Mouse (Mus musculus) intestine, embryonic 16.5 days (tissue): ENCODE results near the gene Gm13757. TPM values are rescaled to one million over a fixed set of nuclear protein-coding genes. Genes with fewer than 3 reads are reported as not detected.
"Not testable (repeated sequence)": the region's sequence is repeated elsewhere in the genome, so short reads cannot be mapped to it uniquely, and the experiment has no call there.

ENCODE experiments used
- ATAC-seq: fragments of 200-750 bp; cut with Nextera tagmentation; 2 replicates; pipeline ENCODE4 v1.8.0; 2017; ENCODE audit warnings: moderate TSS enrichment, moderate library complexity
- H3K27ac ChIP-seq: fragments of 300-500 bp; sonication (generic); 2 replicates; pipeline ENCODE4 v1.5.1; 2014; ENCODE audit warnings: mild to moderate bottlenecking, low read length
- H3K27me3 ChIP-seq: fragments of 300-500 bp; sonication (generic); replicated peaks from 2 replicates; pipeline ENCODE4 v1.6.1; 2014; ENCODE audit warnings: low read length, control low read depth, mixed read lengths; ENCODE audit not compliant: control insufficient read depth, insufficient read depth
- H3K36me3 ChIP-seq: fragments of 300-500 bp; sonication (generic); 2 replicates; pipeline ENCODE4 v1.6.1; 2014; ENCODE audit warnings: low read length, control low read depth; ENCODE audit not compliant: control insufficient read depth, insufficient read depth
- H3K4me1 ChIP-seq: fragments of 300-500 bp; sonication (generic); 2 replicates; pipeline ENCODE4 v1.6.1; 2014; ENCODE audit warnings: low read length, control low read depth, mixed read lengths; ENCODE audit not compliant: control insufficient read depth, insufficient read depth
- H3K4me2 ChIP-seq: fragments of 300-500 bp; sonication (generic); 2 replicates; pipeline ENCODE4 v1.6.1; 2014; ENCODE audit warnings: low read depth, low read length, control low read depth
- H3K4me3 ChIP-seq: fragments of 300-500 bp; sonication (generic); 2 replicates; pipeline ENCODE4 v1.5.1; 2014; ENCODE audit warnings: mild to moderate bottlenecking, low read length
- H3K9ac ChIP-seq: fragments of 300-500 bp; sonication (generic); 2 replicates; pipeline ENCODE4 v1.6.1; 2014; ENCODE audit warnings: low read depth, low read length
- H3K9me3 ChIP-seq: fragments of 300-500 bp; sonication (generic); 2 replicates; pipeline ENCODE4 v1.6.1; 2016; ENCODE audit warnings: low read length, control low read depth; ENCODE audit not compliant: control insufficient read depth
- WGBS: fragments of 180-500 bp; shearing (Covaris S2); extraction: QIAGEN DNeasy Blood & Tissue Kit; methylation state at CpG from one replicate; pipeline ENCODE4 v1.1.7; 2014; 5-methylcytosine and 5-hydroxymethylcytosine counted together
- polyA plus RNA-seq: library from polyadenylated mRNA; unstranded; fragments of >200 nt; fragmentation: Nextera tagmentation; extraction: Ambion mirVana; gene quantifications from 2 replicates; pipeline ENCODE4 v1.2.1, GENCODE M21; 2015

Gene Gm13757
- polyA plus RNA-seq = not detected in 2 replicates

DNA sequence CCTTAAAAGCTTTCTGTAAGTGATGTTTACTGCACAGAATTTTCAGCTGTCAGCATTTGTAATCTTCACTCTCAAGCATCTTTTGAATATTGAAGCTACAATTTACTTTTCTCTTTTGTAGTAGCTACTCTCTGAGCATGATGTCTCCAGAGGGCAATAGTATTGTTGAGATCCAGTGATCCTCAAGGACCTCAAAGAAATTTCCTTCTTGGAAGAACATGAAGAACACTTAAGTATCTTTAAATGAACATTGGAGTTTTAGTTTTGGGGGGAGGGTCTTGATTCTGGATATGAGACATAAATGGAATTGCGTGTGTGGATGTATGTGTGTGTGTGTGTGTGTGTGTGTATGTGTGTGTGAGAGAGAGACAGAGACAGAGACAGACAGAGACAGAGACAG is at the start of gene Gm13757:
TSS of gene Gm13757 (minus strand) at position 101 of the 400 bp plus-strand sequence.
- no peak for ATAC-seq
- Histone ChIP-seq H3K4me1 (no peaks in the 10 kb centered on the region), H3K36me3 (no peaks in the 10 kb centered on the region), H3K4me2 (no peak within 1 kb of the TSS), H3K27ac (no peak within 1 kb of the TSS), H3K9me3 (no peaks in the 10 kb centered on the region), H3K4me3 (no peak within 1 kb of the TSS), H3K9ac (no peak within 1 kb of the TSS), H3K27me3 (no peaks in the 10 kb centered on the region)
- 79% methylated on average over 1 of the region's 1 CpGs for WGBS

DNA sequence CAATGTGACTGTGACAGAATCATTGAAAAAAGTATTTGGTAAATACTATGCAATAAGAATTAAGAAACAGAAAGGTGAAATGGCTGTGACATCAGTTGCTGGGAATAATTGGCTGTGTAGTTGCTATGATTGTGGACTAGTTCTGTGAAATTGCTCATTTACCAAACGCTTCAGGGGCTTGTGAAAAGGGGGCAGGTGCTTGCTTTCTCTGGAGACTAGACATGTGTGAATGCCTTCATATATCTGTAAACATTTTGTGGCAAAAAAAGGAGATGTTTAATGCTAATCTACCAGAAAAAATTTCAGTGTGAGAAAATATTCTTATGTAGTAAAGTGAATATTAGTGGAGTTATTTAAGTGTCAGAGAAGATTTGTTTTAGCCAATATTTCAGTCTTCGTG is 44.1 kb upstream of the Gm13757 start, which contains the start of gene Olfr1185-ps1:
TSS of gene Olfr1185-ps1 (plus strand) at position 301 of the 400 bp plus-strand sequence.
- Histone ChIP-seq H3K9me3 (no peaks in the 10 kb centered on the region), H3K4me3 (no peak within 1 kb of the TSS), H3K4me2 (no peak within 1 kb of the TSS), H3K27me3 (no peaks in the 10 kb centered on the region), H3K27ac (no peak within 1 kb of the TSS), H3K9ac (no peak within 1 kb of the TSS), H3K4me1 (no peaks in the 10 kb centered on the region), H3K36me3 (no peaks in the 10 kb centered on the region)
- 62% methylated on average over 2 of the region's 2 CpGs for WGBS
- ATAC-seq = no peak

DNA sequence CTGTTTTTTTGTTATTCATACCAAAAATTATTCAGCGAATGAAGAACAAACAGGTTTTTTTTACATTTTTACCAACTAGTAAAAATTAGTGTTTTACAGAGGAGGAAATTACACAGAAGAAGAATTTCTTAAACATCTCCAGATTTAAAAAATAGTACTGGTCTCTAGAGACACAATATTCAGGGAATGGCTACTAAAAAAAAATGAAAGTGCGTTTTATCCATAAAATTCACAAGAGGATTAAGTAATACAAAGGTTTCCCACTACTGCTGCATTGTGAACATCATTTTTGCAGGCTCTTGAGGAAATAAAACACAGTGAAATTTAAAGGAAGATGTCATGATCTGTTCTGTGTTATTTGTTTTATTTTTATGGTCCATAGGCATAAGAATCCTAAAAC is 34.4 kb upstream of the Gm13757 start, which contains the start of gene Olfr1184:
TSS of gene Olfr1184 (plus strand) at position 301 of the 400 bp plus-strand sequence.
- 86% methylated on average over 2 of the region's 2 CpGs for WGBS
- no peak within 1 kb of the TSS for H3K4me3 ChIP-seq
- H3K4me2 ChIP-seq = no peak within 1 kb of the TSS
- H3K27ac ChIP-seq = no peak within 1 kb of the TSS
- H3K4me1 ChIP-seq = no peaks in the 10 kb centered on the region
- H3K9ac ChIP-seq = no peak within 1 kb of the TSS
- H3K36me3 ChIP-seq = no peaks in the 10 kb centered on the region
- no peak for ATAC-seq
- no peaks in the 10 kb centered on the region for H3K27me3 ChIP-seq
- H3K9me3 ChIP-seq = no peaks in the 10 kb centered on the region

DNA sequence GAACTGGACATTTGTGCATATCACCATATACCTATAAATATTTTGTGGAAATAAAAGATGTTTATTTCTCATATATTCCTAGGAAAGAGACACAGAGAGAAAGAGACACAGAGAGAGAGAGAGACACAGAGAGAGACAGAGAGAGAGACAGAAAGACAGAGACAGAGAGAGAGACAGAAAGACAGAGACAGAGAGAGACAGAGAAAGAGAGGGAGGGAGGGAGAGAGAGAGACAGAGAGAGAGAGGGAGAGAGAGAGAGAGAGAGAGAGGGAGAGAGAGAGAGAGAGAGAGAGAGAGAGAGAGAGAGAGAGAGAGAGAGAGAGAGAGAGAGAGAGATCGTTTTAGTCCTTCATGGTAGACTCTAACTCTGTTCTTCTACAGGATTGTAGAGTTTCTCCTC is 5.6 kb upstream of the Gm13757 start, which contains the start of gene Olfr1183:
TSS of gene Olfr1183 (plus strand) at position 301 of the 400 bp plus-strand sequence.
- 92% methylated on average over 1 of the region's 1 CpGs for WGBS
- H3K9ac ChIP-seq, ATAC-seq, H3K27ac ChIP-seq, H3K27me3 ChIP-seq, H3K36me3 ChIP-seq, H3K4me1 ChIP-seq, H3K4me3 ChIP-seq, H3K4me2 ChIP-seq, H3K9me3 ChIP-seq: not testable (repeated sequence)

DNA sequence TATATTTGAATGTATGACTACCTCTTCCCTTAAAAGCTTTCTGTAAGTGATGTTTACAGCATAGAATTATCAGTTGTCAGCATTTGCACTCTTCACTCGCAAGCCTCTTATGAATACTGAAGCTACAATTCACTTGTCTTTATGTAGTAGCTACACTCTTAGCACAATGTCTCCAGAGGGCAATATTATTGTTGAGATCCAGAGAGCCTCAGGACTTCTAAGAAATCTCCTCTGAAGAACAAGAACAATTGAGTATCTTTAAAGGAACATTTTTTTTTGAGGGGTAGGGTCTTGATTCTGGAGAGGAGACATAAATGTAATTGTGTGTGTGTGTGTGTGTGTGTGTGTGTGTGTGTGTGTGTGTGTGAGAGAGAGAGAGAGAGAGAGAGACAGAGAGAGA is 22.9 kb downstream of the Gm13757 start, which contains the start of gene Olfr1181:
TSS of gene Olfr1181 (minus strand) at position 101 of the 400 bp plus-strand sequence.
- H3K9me3 ChIP-seq = no peaks in the 10 kb centered on the region
- ATAC-seq = no peak
- no peaks in the 10 kb centered on the region for H3K36me3 ChIP-seq
- 77% methylated on average over 1 of the region's 1 CpGs for WGBS
- H3K27me3 ChIP-seq = no peaks in the 10 kb centered on the region
- no peak within 1 kb of the TSS for H3K4me2 ChIP-seq
- no peak within 1 kb of the TSS for H3K4me3 ChIP-seq
- H3K27ac ChIP-seq = no peak within 1 kb of the TSS
- H3K4me1 ChIP-seq = no peaks in the 10 kb centered on the region
- H3K9ac ChIP-seq = no peak within 1 kb of the TSS

DNA sequence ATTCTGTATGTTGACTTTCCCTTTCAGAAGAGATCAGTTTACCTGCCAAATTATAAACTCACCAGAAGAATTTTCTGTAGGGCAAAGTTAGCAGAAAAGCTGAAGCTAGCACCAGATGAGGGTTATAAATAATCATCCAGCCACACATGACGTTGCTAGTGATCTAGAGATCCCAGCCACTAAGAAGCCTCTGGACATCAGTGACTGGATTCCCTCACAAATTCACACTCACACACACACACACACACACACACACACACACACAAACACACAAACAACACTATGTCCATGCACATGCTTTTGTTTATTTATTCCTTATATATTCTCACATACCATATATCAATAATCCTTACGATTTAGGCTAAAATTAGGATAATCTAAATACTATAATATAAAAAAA is 29.9 kb downstream of the Gm13757 start, which contains the start of gene Olfr1180:
TSS of gene Olfr1180 (minus strand) at position 101 of the 400 bp plus-strand sequence.
- no peak for ATAC-seq
- H3K27me3 ChIP-seq = no peaks in the 10 kb centered on the region
- H3K9ac ChIP-seq = no peak within 1 kb of the TSS
- H3K9me3 ChIP-seq = no peaks in the 10 kb centered on the region
- H3K27ac ChIP-seq = no peak within 1 kb of the TSS
- H3K4me1 ChIP-seq = no peaks in the 10 kb centered on the region
- WGBS = 62% methylated on average over 2 of the region's 2 CpGs
- H3K4me2 ChIP-seq = no peak within 1 kb of the TSS
- H3K4me3 ChIP-seq = no peak within 1 kb of the TSS
- H3K36me3 ChIP-seq = no peaks in the 10 kb centered on the region

DNA sequence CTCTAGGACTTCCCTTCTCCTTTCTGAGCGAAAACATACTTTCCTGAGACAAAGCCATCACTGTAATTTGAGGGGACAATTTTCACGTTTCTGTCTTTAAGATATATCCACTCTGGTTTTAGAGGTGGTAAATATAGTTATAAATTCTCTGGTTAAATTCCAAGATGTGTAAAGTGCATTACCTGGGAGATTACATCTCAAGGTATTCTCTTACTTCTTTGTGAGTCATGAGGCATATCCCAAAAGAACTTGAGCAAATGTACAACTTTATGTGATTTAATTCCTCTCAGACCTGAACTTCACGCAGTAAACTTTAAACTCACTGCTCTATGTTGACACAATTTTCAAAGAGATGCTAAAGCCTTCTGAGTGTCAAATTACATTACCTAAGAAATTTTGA is 42.6 kb downstream of the Gm13757 start, which contains the start of gene Olfr1179:
TSS of gene Olfr1179 (minus strand) at position 101 of the 400 bp plus-strand sequence.
- Histone ChIP-seq H3K4me3 (no peak within 1 kb of the TSS), H3K9me3 (no peaks in the 10 kb centered on the region), H3K4me1 (no peaks in the 10 kb centered on the region), H3K27ac (no peak within 1 kb of the TSS), H3K36me3 (no peaks in the 10 kb centered on the region), H3K9ac (no peak within 1 kb of the TSS), H3K27me3 (no peaks in the 10 kb centered on the region), H3K4me2 (no peak within 1 kb of the TSS)
- WGBS = 75% methylated on average over 3 of the region's 3 CpGs
- no peak for ATAC-seq

Other genes with a start within 250 kb of the Gm13757 start
- gene Olfr1170, start 220.8 kb downstream of the Gm13757 start, polyA plus RNA-seq = not detected in 2 replicates
- not detected in 2 replicates for gene Olfr1173, start 169.3 kb downstream of the Gm13757 start, polyA plus RNA-seq
- 0.11 TPM in 1 of 2 replicates, not detected in the other for gene Olfr1174-ps, start 134.0 kb downstream of the Gm13757 start, polyA plus RNA-seq
- not detected in 2 replicates for gene Olfr1175-ps, start 121.9 kb downstream of the Gm13757 start, polyA plus RNA-seq
- not detected in 2 replicates for gene Olfr1176, start 112.4 kb downstream of the Gm13757 start, polyA plus RNA-seq
- gene Olfr1177-ps, start 102.6 kb downstream of the Gm13757 start, polyA plus RNA-seq = not detected in 2 replicates
- not detected in 2 replicates for gene Olfr1178, start 62.1 kb downstream of the Gm13757 start, polyA plus RNA-seq
- gene Olfr1179, start 42.7 kb downstream of the Gm13757 start, polyA plus RNA-seq = not detected in 2 replicates
- gene Olfr1180, start 30.0 kb downstream of the Gm13757 start, polyA plus RNA-seq = not detected in 2 replicates
- gene Olfr1181, start 23.0 kb downstream of the Gm13757 start, polyA plus RNA-seq = not detected in 2 replicates
- not detected in 2 replicates for gene Olfr1183, start 5.7 kb upstream of the Gm13757 start, polyA plus RNA-seq
- gene Olfr1184, start 34.5 kb upstream of the Gm13757 start, polyA plus RNA-seq = not detected in 2 replicates
- gene Olfr1185-ps1, start 44.2 kb upstream of the Gm13757 start, polyA plus RNA-seq = not detected in 2 replicates
- not detected in 2 replicates for gene Olfr1186, start 69.4 kb upstream of the Gm13757 start, polyA plus RNA-seq
- not detected in 2 replicates for gene Olfr1188, start 107.8 kb upstream of the Gm13757 start, polyA plus RNA-seq
- gene Olfr1189, start 137.3 kb upstream of the Gm13757 start, polyA plus RNA-seq = not detected in 2 replicates
- not detected in 2 replicates for gene Olfr1191-ps1, start 191.4 kb upstream of the Gm13757 start, polyA plus RNA-seq
- gene Olfr1192-ps1, start 199.4 kb upstream of the Gm13757 start, polyA plus RNA-seq = not detected in 2 replicates
- gene Olfr1193, start 226.5 kb upstream of the Gm13757 start, polyA plus RNA-seq = not detected in 2 replicates
- not detected in 2 replicates for gene Olfr1195, start 240.1 kb upstream of the Gm13757 start, polyA plus RNA-seq